Comparison of ENCODE assay signal across 20 mouse cellular contexts in genomic region chr11:117727031-117727430, GRCm38 (mm10).
"Had no signal": no experiment of that assay in that cellular context is flagged by ENCODE, and none has a peak within 500 bp of the region (broad histone marks: within the 10 kb centered on the region; RNA-seq: fewer than 3 reads in every experiment).

No protein-coding gene starts in this region.

- H3K9ac ChIP-seq: limb, embryonic 13.5 days; liver, embryonic 13.5 days; midbrain, embryonic 13.5 days; neural tube, embryonic 13.5 days had no signal

- H3K27ac ChIP-seq: kidney, postnatal 0 days; limb, embryonic 10.5 days; limb, embryonic 13.5 days; liver, embryonic 13.5 days; macrophage; midbrain, embryonic 10.5 days; midbrain, embryonic 13.5 days; neural tube, embryonic 13.5 days had no signal

- ATAC-seq: intestine, postnatal 0 days; midbrain, embryonic 13.5 days; midbrain, embryonic 16.5 days had no signal

- H3K4me1 ChIP-seq: limb, embryonic 10.5 days; midbrain, embryonic 10.5 days; midbrain, embryonic 13.5 days had no signal

- H3K27me3 ChIP-seq: limb, embryonic 13.5 days; liver, embryonic 13.5 days; megakaryocyte, embryonic 14.5 days; midbrain, embryonic 13.5 days; neural tube, embryonic 13.5 days had no signal

- H3K4me2 ChIP-seq: limb, embryonic 13.5 days; liver, embryonic 13.5 days; midbrain, embryonic 13.5 days; neural tube, embryonic 13.5 days had no signal

- H3K9me3 ChIP-seq: limb, embryonic 10.5 days; limb, embryonic 13.5 days; liver, embryonic 13.5 days; megakaryocyte, embryonic 14.5 days; midbrain, embryonic 10.5 days; midbrain, embryonic 13.5 days; neural tube, embryonic 13.5 days had no signal

- DNase-seq: kidney, adult 2 months; kidney, postnatal 25 days; layer of hippocampus, adult 9-11 months; liver; liver, embryonic 13.5 days; lung, adult 2 months; lung, postnatal 14 days; thymus, adult 2 months; thymus, postnatal 25 days had no signal

- H3K4me3 ChIP-seq: limb, embryonic 10.5 days; limb, embryonic 13.5 days; liver, embryonic 13.5 days; megakaryocyte, embryonic 14.5 days; midbrain, embryonic 10.5 days; midbrain, embryonic 13.5 days; myocyte; neural tube, embryonic 13.5 days had no signal
